Mouse (Mus musculus) liver, embryonic 12.5 days (tissue): ENCODE measurements at regions not wholly inside any gene's neighbourhood (a gene's known extent, or its start where the extent isn't known, plus 50 kb on each side); places are given as distances from the start of the nearest gene placed in this dataset.

Experiments
- ATAC-seq: fragments of 200-750 bp; cut with Nextera tagmentation; 2 replicates; pipeline ENCODE4 v1.8.0; 2017; ENCODE audit warnings: moderate number of reproducible peaks, mild to moderate bottlenecking, moderate library complexity
- H3K27ac ChIP-seq: fragments of 300-500 bp; sonication (generic); 2 replicates; pipeline ENCODE4 v1.5.1; 2016; ENCODE audit warnings: mild to moderate bottlenecking
- H3K27me3 ChIP-seq: fragments of 300-500 bp; sonication (generic); replicated peaks from 2 replicates; pipeline ENCODE4 v1.6.1; 2016; ENCODE audit warnings: mild to moderate bottlenecking, moderate library complexity
- H3K36me3 ChIP-seq: fragments of 300-500 bp; sonication (generic); 2 replicates; pipeline ENCODE4 v1.6.1; 2016; ENCODE audit warnings: mild to moderate bottlenecking, moderate library complexity
- H3K4me1 ChIP-seq: fragments of 300-500 bp; sonication (generic); 2 replicates; pipeline ENCODE4 v1.6.1; 2016
- H3K4me2 ChIP-seq: fragments of 300-500 bp; sonication (generic); 2 replicates; pipeline ENCODE4 v1.6.1; 2016; ENCODE audit warnings: mild to moderate bottlenecking, moderate library complexity
- H3K4me3 ChIP-seq: fragments of 300-500 bp; sonication (generic); 2 replicates; pipeline ENCODE4 v1.5.1; 2016; ENCODE audit warnings: mild to moderate bottlenecking, moderate library complexity
- H3K9ac ChIP-seq: fragments of 300-500 bp; sonication (generic); 2 replicates; pipeline ENCODE4 v1.6.1; 2016; ENCODE audit warnings: mild to moderate bottlenecking, moderate library complexity
- H3K9me3 ChIP-seq: fragments of 300-500 bp; sonication (generic); replicated peaks from 2 replicates; pipeline ENCODE4 v1.6.1; 2016; ENCODE audit warnings: mild to moderate bottlenecking, moderate library complexity
- WGBS: fragments of 180-500 bp; shearing (Covaris S2); methylation state at CpG from one replicate; pipeline ENCODE4 v1.1.7; 2016; ENCODE audit not compliant: insufficient replicate concordance; 5-methylcytosine and 5-hydroxymethylcytosine counted together

- WGBS, result 68% methylated on average over 2 of the region's 2 CpGs
- H3K4me3 ChIP-seq, result no peak overlapping the region
- no peaks in the 10 kb centered on the region for H3K27me3 ChIP-seq
- H3K4me1 ChIP-seq, result peaks cover 8% of the 10 kb centered on the region; the same call in 1 of the 2 replicates
- H3K36me3 ChIP-seq, result no peaks in the 10 kb centered on the region
- H3K27ac ChIP-seq, result no peak overlapping the region
- H3K4me2 ChIP-seq, result no peak overlapping the region
- no peak for ATAC-seq
- no peak overlapping the region for H3K9ac ChIP-seq
- H3K9me3 ChIP-seq, result no peaks in the 10 kb centered on the region
Measured at GRCm38 (mm10) chr4:95489059-95489458, 68.2 kb upstream of the Fggy start.

DNA sequence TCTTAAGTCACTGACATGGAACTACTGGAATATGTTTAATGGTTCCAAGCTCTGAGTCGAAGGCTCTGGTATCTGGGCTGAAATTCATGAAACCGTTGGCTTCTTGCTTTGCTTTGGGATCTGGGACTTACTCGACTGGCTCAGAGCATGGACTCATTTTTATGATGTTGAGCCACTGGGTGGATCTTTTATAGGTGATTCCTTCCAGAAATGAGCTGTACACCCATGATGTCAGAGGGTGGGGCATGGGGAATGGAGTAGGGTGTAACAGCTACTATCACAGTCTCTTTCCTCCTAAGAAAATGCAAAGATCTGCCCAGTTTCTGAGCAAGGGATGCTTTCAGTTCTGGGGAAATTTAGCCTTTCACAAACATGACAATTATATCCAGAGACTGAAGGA lies 57.0 kb upstream of the Fggy start:
- H3K36me3 ChIP-seq, result no peaks in the 10 kb centered on the region
- 72% methylated on average over 3 of the region's 3 CpGs for WGBS
- no peak overlapping the region for H3K4me2 ChIP-seq
- H3K27me3 ChIP-seq, result no peaks in the 10 kb centered on the region
- no peak overlapping the region for H3K9ac ChIP-seq
- no peak overlapping the region for H3K4me3 ChIP-seq
- H3K9me3 ChIP-seq, result no peaks in the 10 kb centered on the region
- no peak overlapping the region for H3K27ac ChIP-seq
- ATAC-seq, result no peak
- H3K4me1 ChIP-seq, result no peaks in the 10 kb centered on the region

GRCm38 (mm10) chr4:95501164-95501563 lies 56.1 kb upstream of the Fggy start:
- H3K9me3 ChIP-seq, result no peaks in the 10 kb centered on the region
- H3K4me3 ChIP-seq, result no peak overlapping the region
- ATAC-seq, result no peak
- WGBS, result 51% methylated on average over 2 of the region's 2 CpGs
- H3K27me3 ChIP-seq, result no peaks in the 10 kb centered on the region
- H3K4me1 ChIP-seq, result no peaks in the 10 kb centered on the region
- no peaks in the 10 kb centered on the region for H3K36me3 ChIP-seq
- H3K27ac ChIP-seq, result no peak overlapping the region
- H3K9ac ChIP-seq, result no peak overlapping the region
- H3K4me2 ChIP-seq, result no peak overlapping the region

GRCm38 (mm10) chr4:95507141-95507945 lies 50.0 kb upstream of the Fggy start:
- Histone ChIP-seq H3K36me3 (no peaks in the 10 kb centered on the region), H3K9ac (no peak overlapping the region), H3K4me1 (no peaks in the 10 kb centered on the region), H3K27me3 (no peaks in the 10 kb centered on the region), H3K27ac (no peak overlapping the region), H3K9me3 (no peaks in the 10 kb centered on the region), H3K4me3 (no peak overlapping the region), H3K4me2 (no peak overlapping the region)
- 75% methylated on average over 7 of the region's 7 CpGs for WGBS
- ATAC-seq, result no peak
